Mouse (Mus musculus) mesoderm, embryonic 11.5 days (tissue): Measurements from ENCODE around the gene Lifr.

Experiments
- DNase-seq: peaks from one replicate; pipeline ENCODE4 v3.0.0-alpha.2; 2012; ENCODE audit warnings: low read depth, low spot score

Gene Lifr

DNA sequence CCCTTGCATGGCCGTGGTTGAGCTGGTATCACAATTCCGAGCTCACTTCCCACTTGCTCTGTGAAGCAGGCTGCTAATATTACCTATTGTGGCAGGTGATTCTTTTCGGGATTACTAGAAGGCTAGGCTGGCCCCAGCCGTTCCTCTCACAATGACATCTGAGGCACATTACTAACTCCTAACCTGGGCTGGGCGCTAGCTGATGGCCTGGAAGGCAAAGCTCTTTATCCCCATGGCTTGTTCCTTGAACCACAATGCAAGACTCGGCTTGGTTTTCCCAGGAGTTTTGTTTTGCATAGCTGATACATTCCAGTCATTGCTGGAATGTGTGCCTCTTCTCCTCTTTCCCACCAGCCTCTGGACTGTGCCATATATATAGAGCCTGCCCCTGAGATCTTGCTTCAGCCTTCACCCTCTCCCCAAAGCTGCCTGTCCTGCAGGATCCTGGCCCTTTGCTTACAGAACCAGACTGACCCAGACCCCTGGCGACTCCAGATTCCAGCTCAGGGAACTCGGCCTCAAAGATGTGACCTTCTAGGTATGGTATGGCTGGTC lies at the start of gene Lifr:
Gene Lifr (plus strand): TSS at position 404 of the 555 bp plus-strand sequence.
- DNase-seq: no peak

DNA sequence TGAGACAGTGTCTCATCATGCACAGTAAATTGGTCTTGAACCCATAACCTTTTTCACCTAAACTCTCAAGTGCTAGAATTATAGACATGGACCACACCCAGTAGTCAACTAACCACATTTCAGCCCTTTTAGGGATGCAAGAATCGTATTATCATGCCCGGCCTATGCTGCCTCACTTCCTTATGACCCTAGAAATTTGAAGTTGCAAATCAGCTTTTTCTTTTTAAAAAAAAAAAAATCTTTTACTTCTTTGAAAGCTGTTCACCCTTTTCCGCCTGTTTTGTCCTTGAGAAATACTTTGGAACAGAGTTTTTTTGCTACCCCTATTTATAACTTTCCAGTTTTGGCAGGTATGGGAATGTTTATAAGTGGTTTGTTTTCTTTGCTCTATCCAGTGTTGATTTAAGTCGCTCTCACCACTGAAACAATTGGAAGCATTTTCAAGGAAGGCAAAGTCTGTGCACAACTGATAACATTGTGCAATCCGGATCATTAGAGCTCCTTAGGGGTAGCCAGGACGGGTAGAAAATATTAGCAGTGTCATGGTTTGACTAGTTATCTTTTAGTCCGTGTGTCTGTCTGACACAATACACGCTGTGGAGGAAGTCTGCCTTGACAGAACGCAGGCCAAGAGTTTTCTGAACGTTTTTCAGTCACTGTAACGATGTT lies 46.2 kb upstream of the Lifr start:
- no peak for DNase-seq

- DNase-seq: no peak
These were observed 45.4 kb upstream of the Lifr start for GRCm38 (mm10) chr15:7045056-7045455.

DNA sequence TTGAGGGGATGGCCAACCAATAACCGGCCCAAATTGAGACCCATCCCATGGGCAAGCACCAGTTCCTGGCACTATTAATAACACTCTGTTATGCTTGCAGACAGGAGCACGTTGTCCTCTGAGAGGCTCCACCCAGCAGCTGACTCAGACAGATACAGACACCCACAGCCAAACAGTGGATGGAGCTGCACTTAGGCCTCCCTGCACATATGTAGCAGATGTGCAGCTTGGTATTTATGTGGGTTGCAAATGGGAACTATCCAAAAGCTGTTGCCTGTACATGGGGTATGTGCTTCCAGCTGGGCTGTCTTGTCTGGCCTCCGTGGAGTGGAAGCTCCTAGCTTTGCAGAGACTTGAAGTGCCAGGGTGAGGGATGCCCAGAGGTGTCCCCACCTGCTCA lies 42.5 kb upstream of the Lifr start:
- DNase-seq: no peak

DNA sequence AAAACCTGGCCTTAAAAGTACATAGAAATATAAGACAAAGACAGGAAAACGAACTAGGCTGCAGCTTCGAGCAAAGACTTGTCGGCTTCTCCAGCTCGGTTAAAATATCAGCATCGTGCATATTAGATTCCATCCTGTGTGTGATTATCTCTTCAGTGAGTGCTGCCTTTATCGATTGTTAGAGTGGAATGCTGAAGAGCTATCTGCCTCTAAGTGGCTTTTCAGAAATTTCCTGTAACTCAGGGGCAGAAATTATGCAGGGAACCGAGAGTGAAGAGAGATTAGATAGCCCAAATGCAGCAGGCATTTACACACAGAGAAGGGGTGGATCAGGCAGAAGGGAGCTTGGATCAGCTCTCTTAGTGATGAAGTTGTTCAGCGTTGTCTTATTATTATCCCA lies 41.5 kb upstream of the Lifr start:
- no peak for DNase-seq

DNA sequence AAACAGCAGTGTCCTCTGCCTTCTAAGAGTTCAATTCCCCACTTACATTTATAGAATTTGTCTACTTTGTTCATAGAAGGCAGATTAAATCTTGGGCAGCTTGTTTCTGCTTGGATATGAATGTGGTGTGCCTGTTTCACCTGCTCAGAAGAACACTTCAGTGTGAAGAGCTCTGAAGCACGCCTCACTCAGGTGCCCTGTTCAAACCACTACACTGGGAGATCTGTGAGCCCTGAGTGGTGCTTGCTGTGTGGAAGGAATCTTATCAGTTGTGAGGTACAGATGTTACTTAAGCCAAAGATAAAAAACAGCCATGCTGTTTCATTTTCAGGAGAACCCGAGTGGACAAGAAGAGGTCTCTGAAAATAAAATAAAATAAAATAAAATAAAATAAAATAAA lies 38.7 kb upstream of the Lifr start:
- DNase-seq: no peak

- no peak for DNase-seq
These were observed 38.3 kb upstream of the Lifr start for GRCm38 (mm10) chr15:7052117-7052516.

DNA sequence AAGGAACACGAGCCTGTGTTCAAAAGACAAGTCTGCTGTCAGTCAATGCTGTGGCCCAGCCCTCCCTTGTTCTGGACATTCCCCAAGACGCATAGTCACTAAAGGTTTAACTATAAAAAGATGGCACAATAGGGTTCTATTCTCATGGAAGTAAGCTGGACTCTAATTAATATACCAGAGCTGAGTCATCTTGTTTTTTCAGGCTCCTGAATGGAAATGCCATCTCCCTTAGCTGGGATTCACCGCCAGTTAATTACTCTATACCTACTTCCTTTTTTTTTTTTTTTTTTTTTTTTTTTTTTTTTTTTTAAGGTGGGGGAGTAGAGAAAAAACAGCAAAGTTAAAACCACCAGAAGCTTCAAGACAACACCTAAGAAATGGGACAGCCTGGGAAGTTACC lies 33.6 kb upstream of the Lifr start:
- no peak for DNase-seq

GRCm38 (mm10) chr15:7060522-7060921 lies 29.9 kb upstream of the Lifr start:
- no peak for DNase-seq

DNA sequence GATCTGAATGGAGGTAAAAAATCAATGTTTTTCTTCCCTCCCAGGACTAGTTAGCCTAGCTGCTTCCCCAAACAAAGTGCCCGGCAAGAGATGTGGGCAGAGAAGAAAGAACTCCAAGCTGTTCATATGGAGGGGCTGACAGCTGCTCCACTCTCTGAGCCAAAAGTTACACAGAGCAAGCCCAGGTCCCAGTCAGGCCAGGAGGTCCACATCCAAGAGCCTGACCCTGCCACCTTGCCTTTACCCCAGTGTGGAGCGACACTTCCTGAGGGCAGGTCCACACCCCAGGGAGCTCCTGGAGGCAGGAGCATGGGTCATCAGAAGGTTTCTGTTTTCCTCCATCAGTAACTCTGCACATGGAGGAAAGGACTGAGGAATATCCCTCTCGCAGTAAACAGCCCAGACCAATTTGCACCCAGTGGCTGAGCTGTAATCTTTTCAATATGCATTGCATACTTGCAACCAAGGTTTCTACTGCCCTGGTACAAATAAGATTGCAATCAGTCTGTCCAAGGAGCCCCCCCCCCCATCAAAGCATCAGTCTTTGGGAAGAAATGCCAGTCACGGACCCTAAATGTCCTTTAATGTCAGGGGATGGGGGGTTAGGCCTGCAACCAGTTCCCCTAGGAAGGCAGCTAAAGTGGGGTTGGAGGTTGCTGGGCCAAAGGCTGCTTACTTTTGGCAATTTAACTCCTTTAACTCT lies 28.3 kb upstream of the Lifr start:
- no peak for DNase-seq

GRCm38 (mm10) chr15:7062698-7063009 lies 27.8 kb upstream of the Lifr start:
- DNase-seq: no peak

DNA sequence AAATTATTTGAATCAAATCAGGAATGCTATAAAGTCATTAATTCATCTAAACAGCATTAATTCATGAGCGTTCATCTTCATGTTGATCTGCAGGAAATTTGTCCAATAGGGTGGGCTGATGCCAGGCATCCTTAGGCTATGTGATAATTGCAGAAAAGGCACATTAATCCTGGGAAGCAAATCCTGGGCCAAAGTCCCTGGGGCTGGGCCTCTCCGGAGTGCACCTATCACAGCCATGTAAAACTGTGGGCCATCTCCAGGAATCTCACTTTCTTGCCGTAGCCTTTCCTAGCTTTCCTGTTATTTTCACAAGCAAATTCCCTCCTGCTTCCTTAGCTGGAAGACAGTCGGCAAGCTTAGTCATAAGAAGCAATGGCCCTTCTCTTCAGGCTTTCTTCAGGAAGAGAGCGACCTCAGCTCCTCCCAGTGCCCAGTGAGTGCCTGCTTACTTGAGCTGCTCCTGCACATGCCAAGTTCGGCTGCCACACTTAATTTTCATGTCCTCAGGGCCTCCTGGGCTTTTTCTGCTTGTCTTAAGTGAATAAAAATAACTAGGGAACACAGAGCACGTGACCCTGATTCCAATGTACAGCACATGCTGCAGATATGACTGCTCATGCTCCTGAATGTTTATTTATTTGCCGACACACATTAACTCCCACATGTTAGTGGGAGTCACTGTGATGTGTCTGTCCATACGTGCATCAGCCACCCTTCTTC lies 26.7 kb upstream of the Lifr start:
- DNase-seq: no peak

- DNase-seq: no peak
These were observed 25.4 kb upstream of the Lifr start for GRCm38 (mm10) chr15:7064992-7065523.

DNA sequence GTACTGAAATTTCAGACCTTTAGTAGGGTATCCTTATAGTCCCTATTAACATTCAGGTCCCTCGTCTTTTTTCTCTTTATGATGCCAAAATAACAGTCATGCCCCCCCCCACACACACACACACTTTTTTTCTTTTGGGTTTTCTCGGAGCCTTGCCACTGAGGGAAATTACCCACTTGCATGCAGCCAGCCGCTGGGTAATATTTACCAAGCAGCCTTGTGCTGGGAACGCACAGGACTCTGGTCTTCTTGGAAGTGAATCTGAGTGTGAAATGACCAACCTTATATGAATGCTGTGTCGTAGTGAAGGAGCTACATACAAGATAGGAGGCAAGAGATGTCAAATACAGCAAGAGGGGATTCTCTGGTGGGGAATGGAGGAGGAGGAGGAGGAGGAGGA lies 24.8 kb upstream of the Lifr start:
- no peak for DNase-seq

DNA sequence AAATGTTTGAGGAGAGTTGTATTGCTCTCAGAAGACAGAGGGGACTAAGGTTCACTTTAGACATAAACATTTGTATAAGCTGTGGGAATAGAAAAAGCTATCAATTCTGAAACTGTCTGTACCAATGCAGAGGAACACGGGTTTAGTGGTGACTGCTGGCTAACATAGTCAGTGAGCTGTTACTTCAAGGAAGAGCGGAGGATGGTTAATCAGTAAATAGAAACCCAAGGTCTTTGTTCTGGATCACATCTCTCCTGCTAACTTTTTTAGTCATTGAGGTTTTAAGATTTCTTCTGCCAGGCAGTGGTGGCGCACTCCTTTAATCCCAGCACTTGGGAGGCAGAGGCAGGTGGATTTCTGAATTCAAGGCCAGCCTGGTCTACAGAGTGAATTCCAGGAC lies 23.7 kb upstream of the Lifr start:
- no peak for DNase-seq

- DNase-seq: no peak
These were observed 21.0 kb upstream of the Lifr start for GRCm38 (mm10) chr15:7069374-7069773.

GRCm38 (mm10) chr15:7070199-7070794 lies 20.1 kb upstream of the Lifr start:
- DNase-seq: no peak

DNA sequence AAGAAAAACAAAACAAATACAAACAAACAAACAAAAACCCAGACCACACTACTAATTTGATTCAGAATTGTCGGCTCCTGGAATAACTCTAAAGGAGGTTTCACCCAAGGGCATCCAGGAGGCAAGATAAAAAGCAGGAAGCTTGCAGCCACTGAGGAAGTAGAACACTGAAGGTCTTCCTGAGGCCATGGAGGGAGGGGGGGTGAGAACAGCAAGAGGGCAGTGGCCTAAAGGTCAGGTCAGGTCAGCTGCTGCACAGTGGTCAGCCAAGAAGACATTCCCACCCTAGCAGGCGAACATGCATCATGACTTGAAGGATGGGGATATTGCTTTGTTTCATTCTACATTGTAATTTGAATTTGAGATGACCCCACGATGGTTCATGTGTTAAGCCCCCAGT lies 17.1 kb upstream of the Lifr start:
- no peak for DNase-seq

DNA sequence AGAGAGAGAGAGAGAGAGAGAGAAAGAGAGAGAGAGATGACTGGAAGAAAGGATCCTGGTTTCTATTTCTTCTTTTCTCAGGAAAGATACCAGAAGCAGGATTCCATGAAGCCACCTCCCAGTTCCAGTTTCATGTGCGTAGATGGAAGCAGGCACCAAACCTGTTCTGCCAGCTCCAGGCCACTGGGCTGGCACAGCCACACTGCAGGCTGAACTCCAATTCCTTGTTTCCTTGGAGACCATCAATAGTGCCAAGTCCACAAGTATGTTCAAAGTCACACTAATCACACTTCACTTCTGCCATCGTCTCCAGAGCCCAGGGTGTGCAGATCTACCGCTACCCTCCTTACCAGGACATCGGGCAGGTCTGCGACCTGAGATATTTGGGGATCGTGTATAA lies 15.2 kb upstream of the Lifr start:
- DNase-seq: no peak

GRCm38 (mm10) chr15:7078356-7078755 lies 12.1 kb upstream of the Lifr start:
- no peak for DNase-seq

DNA sequence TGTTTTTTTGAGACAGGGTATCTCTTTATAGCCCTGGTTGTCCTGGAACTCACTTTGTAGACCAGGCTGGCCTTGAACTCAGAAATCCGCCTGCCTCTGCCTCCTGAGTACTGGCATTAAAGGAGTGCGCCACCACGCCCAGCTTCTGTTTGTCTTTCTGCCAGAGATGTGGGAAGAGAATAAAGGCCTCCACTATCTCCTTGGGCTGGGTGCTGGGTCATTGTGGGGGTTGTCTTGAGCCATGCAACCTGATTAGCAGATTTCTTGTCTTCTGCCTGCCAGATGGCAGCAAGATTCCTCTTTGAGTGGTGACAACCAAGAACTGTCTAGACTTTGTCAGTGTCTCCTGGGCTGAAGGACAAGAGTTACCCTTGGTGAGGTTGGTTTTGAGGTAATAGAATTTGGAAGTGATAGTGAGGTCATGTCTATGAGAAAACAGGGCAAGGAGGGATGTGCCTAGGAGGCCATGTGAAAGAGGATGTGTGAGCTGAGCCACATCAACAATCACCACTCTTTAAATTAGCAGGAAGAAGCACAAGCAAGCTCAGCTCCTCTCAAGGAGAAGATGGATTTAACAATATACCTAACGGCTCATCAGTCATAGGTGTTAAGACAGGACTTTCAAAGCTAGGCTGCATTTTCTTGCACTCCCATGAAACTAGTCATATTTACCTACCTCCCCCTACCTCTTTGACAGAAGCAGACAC lies 10.6 kb upstream of the Lifr start:
- DNase-seq: no peak
